Mouse (Mus musculus): ENCODE results near the gene Nrxn1. TPM values are rescaled to one million over a fixed set of nuclear protein-coding genes. Genes with fewer than 3 reads are reported as not detected.

Nrxn1 gene
- polyA plus RNA-seq, 3 experiments from 2014 or later, result 0.11 to 0.81 TPM; not detected in 1

- ATAC-seq, result no peak
These were observed 670.3 kb downstream of the Nrxn1 start for GRCm38 (mm10) chr17:90422591-90422990.

- no peak for ATAC-seq
These were observed 672.1 kb downstream of the Nrxn1 start for GRCm38 (mm10) chr17:90420757-90421156.

- no peak for ATAC-seq
These were observed 673.3 kb downstream of the Nrxn1 start for GRCm38 (mm10) chr17:90419615-90420014.

- ATAC-seq, result no peak
These were observed 696.5 kb downstream of the Nrxn1 start for GRCm38 (mm10) chr17:90396357-90396756.

GRCm38 (mm10) chr17:90394606-90395005, 698.3 kb downstream of the Nrxn1 start:
- no peak for ATAC-seq

GRCm38 (mm10) chr17:90392751-90393150, 700.1 kb downstream of the Nrxn1 start:
- ATAC-seq, result no peak

- no peak for ATAC-seq
These were observed 702.3 kb downstream of the Nrxn1 start for GRCm38 (mm10) chr17:90390316-90391212.

GRCm38 (mm10) chr17:90384856-90385255, 708.0 kb downstream of the Nrxn1 start:
- ATAC-seq, result no peak

GRCm38 (mm10) chr17:90382496-90383443, 710.1 kb downstream of the Nrxn1 start:
- no peak for ATAC-seq

GRCm38 (mm10) chr17:90376533-90376932, 716.3 kb downstream of the Nrxn1 start:
- ATAC-seq, result no peak

- no peak for ATAC-seq
These were observed 730.7 kb downstream of the Nrxn1 start for GRCm38 (mm10) chr17:90362169-90362568.

- ATAC-seq, result no peak
These were observed 743.3 kb downstream of the Nrxn1 start for GRCm38 (mm10) chr17:90349385-90350095.

GRCm38 (mm10) chr17:90346735-90347475, 746.0 kb downstream of the Nrxn1 start:
- no peak for ATAC-seq

GRCm38 (mm10) chr17:90333445-90333844, 759.4 kb downstream of the Nrxn1 start:
- ATAC-seq, result no peak

- no peak for ATAC-seq
These were observed 769.2 kb downstream of the Nrxn1 start for GRCm38 (mm10) chr17:90323674-90324073.

GRCm38 (mm10) chr17:90272225-90272624, 820.6 kb downstream of the Nrxn1 start:
- ATAC-seq, result no peak

GRCm38 (mm10) chr17:90271165-90271564, 821.7 kb downstream of the Nrxn1 start:
- no peak for ATAC-seq

- no peak for ATAC-seq
These were observed 823.7 kb downstream of the Nrxn1 start for GRCm38 (mm10) chr17:90269143-90269542.

GRCm38 (mm10) chr17:90253451-90254131, 839.3 kb downstream of the Nrxn1 start:
- ATAC-seq, result no peak

GRCm38 (mm10) chr17:90252196-90252595, 840.7 kb downstream of the Nrxn1 start:
- no peak for ATAC-seq
